Comparison of ENCODE assay signal across 24 mouse cellular contexts in genomic region chr16:23384304-23384703, GRCm38 (mm10). TPM values are rescaled to one million over a fixed set of nuclear protein-coding genes. Genes with fewer than 3 reads are reported as not detected.
"Had no signal": no experiment of that assay in that cellular context is flagged by ENCODE, and none has a peak within 500 bp of the region (broad histone marks: within the 10 kb centered on the region; RNA-seq: fewer than 3 reads in every experiment).

No protein-coding gene starts in this region.

- H3K4me2 ChIP-seq: liver, embryonic 15.5 days; lung, embryonic 15.5 days; midbrain, embryonic 11.5 days; midbrain, embryonic 13.5 days; midbrain, embryonic 15.5 days; neural tube, embryonic 13.5 days; neural tube, embryonic 15.5 days had no signal

- H3K27me3 ChIP-seq: liver, embryonic 15.5 days; lung, embryonic 15.5 days; midbrain, embryonic 13.5 days; midbrain, embryonic 15.5 days; neural tube, embryonic 13.5 days; neural tube, embryonic 15.5 days had no signal

- H3K9me3 ChIP-seq: liver, embryonic 15.5 days; lung, embryonic 15.5 days; midbrain, embryonic 13.5 days; midbrain, embryonic 15.5 days; neural tube, embryonic 15.5 days had no signal

- H3K36me3 ChIP-seq: liver, embryonic 15.5 days; lung, embryonic 15.5 days; midbrain, embryonic 13.5 days; midbrain, embryonic 15.5 days; neural tube, embryonic 13.5 days; neural tube, embryonic 15.5 days had no signal

- ATAC-seq: liver, postnatal 0 days; lung, postnatal 0 days; midbrain, embryonic 13.5 days; midbrain, embryonic 15.5 days had no signal

- H3K27ac ChIP-seq: liver, embryonic 15.5 days; lung, embryonic 15.5 days; macrophage; midbrain, embryonic 13.5 days; midbrain, embryonic 15.5 days; neural tube, embryonic 13.5 days; neural tube, embryonic 15.5 days had no signal

- DNase-seq: liver, postnatal 0 days; lung, adult 2 months; lung, postnatal 14 days; lung, postnatal 36 days; retina, postnatal 1 day; right cerebral cortex, adult 18-20 months; right cerebral cortex, postnatal 25 days; right cerebral cortex, postnatal 4 days; spleen, adult 18-20 months; thymus, adult 2 months; thymus, postnatal 25 days; thymus, postnatal 4 days had no signal

- H3K4me3 ChIP-seq: liver, embryonic 15.5 days; lung, embryonic 15.5 days; midbrain, embryonic 13.5 days; midbrain, embryonic 15.5 days; neural tube, embryonic 13.5 days; neural tube, embryonic 15.5 days had no signal

- H3K9ac ChIP-seq: liver, embryonic 15.5 days; liver, postnatal 0 days; lung, embryonic 15.5 days; midbrain, embryonic 13.5 days; midbrain, embryonic 15.5 days; neural tube, embryonic 13.5 days; neural tube, embryonic 15.5 days had no signal

- H3K4me1 ChIP-seq: liver, embryonic 15.5 days; lung, embryonic 15.5 days; midbrain, embryonic 13.5 days; midbrain, embryonic 15.5 days; neural tube, embryonic 13.5 days; neural tube, embryonic 15.5 days had no signal

RNA-seq across cellular contexts. Expression of gene Rtp1, which starts 44.6 kb away (rescaled TPM):
- polyA plus RNA-seq: liver, embryonic 15.5 days; liver, postnatal 0 days; lung, adult 2 months; lung, embryonic 15.5 days; lung, postnatal 0 days; macrophage; midbrain, embryonic 11.5 days; midbrain, embryonic 15.5 days; neural tube, embryonic 11.5 days; neural tube, embryonic 15.5 days; small intestine, adult 2 months; stomach, embryonic 14.5 days had no signal
